In genomic region chr11:3487952-3488570, GRCm38 (mm10) we compare ENCODE assay signal across 15 mouse cellular contexts. TPM values are rescaled to one million over a fixed set of nuclear protein-coding genes. Genes with fewer than 3 reads are reported as not detected.
DNase-seq lines count a peak whose midpoint lies in the region; ATAC-seq and TF ChIP-seq lines count a peak whose summit lies in the region.
"Had no signal": no experiment of that assay in that cellular context is flagged by ENCODE, and none has a peak within 500 bp of the region (broad histone marks: within the 10 kb centered on the region; RNA-seq: fewer than 3 reads in every experiment).

TSS of gene Pla2g3 (plus strand) at chr11:3488284.

- no peak within 1 kb of the TSS for H3K4me3 ChIP-seq in kidney, postnatal 0 days (replicated peaks; ENCODE audit: low read depth, low read length)
- peak within 1 kb of the TSS in 1 of 2 experiments; percentile 20; a peak in 1 of 4 replicates for H3K4me3 ChIP-seq in MEL (ENCODE audit: control insufficient read depth in 1 of 2, insufficient read depth in 1 of 2, low read depth in 2 of 2, low read length in 2 of 2)
- H3K4me3 ChIP-seq: erythroblast, embryonic 14.5 days; liver, embryonic 15.5 days; midbrain, embryonic 13.5 days had no signal

- no peak for TF ChIP-seq POLR2A in MEL (IDR thresholded peaks at IDR 0.05; ENCODE audit: control insufficient read depth in 1 of 2, insufficient read depth in 1 of 2, low read depth in 1 of 2, low read length in 2 of 2, poor library complexity in 1 of 2)

- no peak for TF ChIP-seq CTCF in kidney, postnatal 0 days (IDR thresholded peaks at IDR 0.05; ENCODE audit: low read depth)
- no peak for TF ChIP-seq CTCF in MEL (IDR thresholded peaks at IDR 0.05 in 2 of 3, conservative IDR thresholded peaks at IDR 0.05 in 1 of 3; ENCODE audit: control insufficient read depth in 1 of 3, insufficient read depth in 1 of 3, low read depth in 2 of 3, low read length in 3 of 3, poor library complexity in 1 of 3, severe bottlenecking in 1 of 3)

- H3K9ac ChIP-seq in kidney, postnatal 0 days (ENCODE audit: low read depth, low read length): no peak within 1 kb of the TSS
- H3K9ac ChIP-seq in MEL (ENCODE audit: control insufficient read depth, low read depth, low read length, poor library complexity, severe bottlenecking): no peak within 1 kb of the TSS
- H3K9ac ChIP-seq: liver, embryonic 15.5 days; midbrain, embryonic 13.5 days had no signal

- H3K4me2 ChIP-seq in kidney, postnatal 0 days (ENCODE audit: low read length): no peak within 1 kb of the TSS
- H3K4me2 ChIP-seq: liver, embryonic 15.5 days; midbrain, embryonic 13.5 days had no signal

- TF ChIP-seq RAD21 in MEL (IDR thresholded peaks at IDR 0.05; ENCODE audit: low read depth, low read length): no peak

- H3K27ac ChIP-seq in kidney, postnatal 0 days: no peak within 1 kb of the TSS
- no peak within 1 kb of the TSS for H3K27ac ChIP-seq in MEL (ENCODE audit: control insufficient read depth, low read depth, low read length)
- H3K27ac ChIP-seq: liver, embryonic 15.5 days; midbrain, embryonic 13.5 days had no signal

- DNase-seq in cerebellum, adult 9-10 months: peak; percentile 46
- DNase-seq in cerebellum, adult 11 months: no peak
- DNase-seq in kidney, postnatal 0 days (ENCODE audit: low spot score): peak; percentile 26
- no peak for DNase-seq in kidney, adult 9 months
- peak; percentile 58 for DNase-seq in MEL (ENCODE audit: low read depth, low spot score)
- DNase-seq in forelimb bud, embryonic 11.5 days (ENCODE audit: low read depth, low spot score): peak; percentile 13
- DNase-seq in thymus, postnatal 36 days: no peak
- DNase-seq in left cerebral cortex, postnatal 14 days (ENCODE audit: low spot score in 2 of 2): no peak
- DNase-seq: heart, postnatal 4 days; layer of hippocampus, adult 9-11 months; thymus, postnatal 25 days had no signal

- no peaks in the 10 kb centered on the region for H3K36me3 ChIP-seq in kidney, postnatal 0 days (ENCODE audit: insufficient read depth, low read length)
- H3K36me3 ChIP-seq in MEL (ENCODE audit: control insufficient read depth in 1 of 2, insufficient read depth in 2 of 2, low read length in 2 of 2): 0 out of 4 replicates have a peak, but pooled peaks cover 0 to 4% of the 10 kb centered on the region in 2 experiments
- H3K36me3 ChIP-seq: G1E; liver, embryonic 15.5 days; midbrain, embryonic 13.5 days had no signal

- WGBS in kidney, postnatal 0 days: 12% methylated on average over 11 of the region's 11 CpGs

- ATAC-seq in kidney, postnatal 0 days (replicated peaks; ENCODE audit: low FRiP score, low read depth): no peak
- ATAC-seq: midbrain, embryonic 13.5 days had no signal

- no peaks in the 10 kb centered on the region for H3K9me3 ChIP-seq in kidney, postnatal 0 days (replicated peaks; ENCODE audit: low read length)
- no peaks in the 10 kb centered on the region for H3K9me3 ChIP-seq in MEL (replicated peaks; ENCODE audit: insufficient read depth, low read length)
- H3K9me3 ChIP-seq: G1E; liver, embryonic 15.5 days; midbrain, embryonic 13.5 days had no signal

- no peaks in the 10 kb centered on the region for H3K79me2 ChIP-seq in MEL (ENCODE audit: control insufficient read depth, insufficient read depth, low read length, poor library complexity)

- no peak for TF ChIP-seq EP300 in MEL (IDR thresholded peaks at IDR 0.05; ENCODE audit: low read depth in 1 of 2, low read length in 2 of 2)

- intact Hi-C loops in left cerebral cortex, postnatal 14 days (cut with DNase I): no loop called here

- no peaks in the 10 kb centered on the region for H3K27me3 ChIP-seq in kidney, postnatal 0 days (ENCODE audit: insufficient read depth, low read length)
- peaks cover 0 to 3% of the 10 kb centered on the region in 2 experiments; a peak in 1 of 4 replicates for H3K27me3 ChIP-seq in MEL (ENCODE audit: control insufficient read depth in 1 of 2, insufficient read depth in 2 of 2, low read length in 2 of 2)
- H3K27me3 ChIP-seq: liver, embryonic 15.5 days; midbrain, embryonic 13.5 days had no signal

- H3K4me1 ChIP-seq in kidney, postnatal 0 days (replicated peaks; ENCODE audit: insufficient read depth, low read length): no peaks in the 10 kb centered on the region
- H3K4me1 ChIP-seq in MEL (ENCODE audit: control insufficient read depth in 1 of 2, insufficient read depth in 2 of 2, low read length in 2 of 2): peaks cover 2 to 21% of the 10 kb centered on the region in 2 experiments
- H3K4me1 ChIP-seq: midbrain, embryonic 13.5 days had no signal

TF ChIP-seq in MEL, 35 proteins besides CTCF, POLR2A, EP300 and RAD21:
- no peak for TF ChIP-seq MAX (IDR thresholded peaks at IDR 0.05; ENCODE audit: low read length)
- TF ChIP-seq USF1 (IDR thresholded peaks at IDR 0.05; ENCODE audit: low read depth, low read length): no peak
- no peak for TF ChIP-seq BHLHE40 (IDR thresholded peaks at IDR 0.05; ENCODE audit: borderline replicate concordance, low read depth, low read length)
- no peak for TF ChIP-seq MYB (IDR thresholded peaks at IDR 0.05; ENCODE audit: low read depth, low read length)
- TF ChIP-seq KAT2A (conservative IDR thresholded peaks at IDR 0.05; ENCODE audit: low read depth, low read length): no peak
- no peak for TF ChIP-seq ETS1 (IDR thresholded peaks at IDR 0.05; ENCODE audit: low read depth, low read length)
- no peak for TF ChIP-seq MXI1 (IDR thresholded peaks at IDR 0.05; ENCODE audit: low read depth, low read length)
TF ChIP-seq in MEL: peak in this region for 0.

RNA-seq across cellular contexts. Expression of gene Pla2g3, which starts in this region (rescaled TPM):
- 0.25 and 0.32 TPM in 2 replicates for polyA plus RNA-seq in kidney, postnatal 0 days (2015; fragmentation: Nextera tagmentation; extraction: Ambion mirVana)
- total RNA-seq in MEL (2012; rRNA removed): 0.15 and 0.29 TPM in 2 replicates
- under 1 TPM in 1 of 2 experiments, not detected in 1; 0.39 TPM for polyA plus RNA-seq in MEL (2012; ENCODE audit: insufficient read depth in 1 of 2, insufficient read length in 2 of 2, low read depth in 1 of 2, low replicate concordance in 2 of 2, missing spikeins in 1 of 2)
- total RNA-seq in left cerebral cortex, postnatal 14 days (2021): 1 to 10 TPM; 3.6 to 7.2 TPM
- polyA plus RNA-seq: erythroblast, embryonic 14.5 days; G1E had no signal

Comparison
In these comparisons a context has a peak if more than half of its experiments do, and no peak if none do; other contexts are left out.
1. DNase-seq: peak in cerebellum, adult 9-10 months (single experiment) and forelimb bud, embryonic 11.5 days (single experiment); none in cerebellum, adult 11 months (single experiment), kidney, adult 9 months (single experiment), thymus, postnatal 36 days (0 of 2) and left cerebral cortex, postnatal 14 days (0 of 2).
2. Peak in DNase-seq in kidney, postnatal 0 days; RNA of the gene not detected or under 1 TPM.
3. Peak in DNase-seq in MEL; RNA of the gene not detected or under 1 TPM.